Mouse (Mus musculus) testis, adult 10 weeks (tissue): ENCODE data around the gene Ncmap. TPM values are rescaled to one million over a fixed set of nuclear protein-coding genes. Genes with fewer than 3 reads are reported as not detected.

Experiments
- polyA plus RNA-seq: library from polyadenylated mRNA; stranded (reverse); fragments of 350-450 nt; fragmentation: Illumina TruSeq; extraction: RNeasy Lipid Tissue Mini Kit (QIAGEN cat#74804); gene quantifications from one replicate; pipeline ENCODE4 v1.2.3, GENCODE M21; 2014; ENCODE audit warnings: low read depth, low replicate concordance

Gene Ncmap
- polyA plus RNA-seq, result 0.52 TPM

DNA sequence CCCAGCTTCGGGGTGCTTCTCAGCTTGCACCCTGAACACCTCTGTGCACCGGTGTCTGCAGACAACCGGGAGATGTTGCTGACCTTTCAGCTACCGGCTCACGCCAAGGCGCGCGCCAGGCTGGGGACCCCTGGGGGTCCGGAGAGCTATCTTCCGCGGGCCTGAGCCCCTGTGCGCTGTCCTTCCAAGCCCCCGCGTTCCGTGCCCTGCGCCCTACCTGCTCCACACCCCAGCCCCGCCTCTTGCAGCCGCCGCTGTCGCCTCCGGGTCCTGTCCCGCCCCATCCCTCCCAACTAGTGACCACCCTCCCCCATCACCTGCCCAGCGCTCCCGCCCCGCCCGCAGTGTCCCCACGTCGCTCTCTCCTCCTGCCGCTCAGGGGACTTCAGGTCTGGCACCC is at the start of gene Ncmap:
TSS of gene Ncmap (minus strand) at position 237 of the 400 bp plus-strand sequence.

DNA sequence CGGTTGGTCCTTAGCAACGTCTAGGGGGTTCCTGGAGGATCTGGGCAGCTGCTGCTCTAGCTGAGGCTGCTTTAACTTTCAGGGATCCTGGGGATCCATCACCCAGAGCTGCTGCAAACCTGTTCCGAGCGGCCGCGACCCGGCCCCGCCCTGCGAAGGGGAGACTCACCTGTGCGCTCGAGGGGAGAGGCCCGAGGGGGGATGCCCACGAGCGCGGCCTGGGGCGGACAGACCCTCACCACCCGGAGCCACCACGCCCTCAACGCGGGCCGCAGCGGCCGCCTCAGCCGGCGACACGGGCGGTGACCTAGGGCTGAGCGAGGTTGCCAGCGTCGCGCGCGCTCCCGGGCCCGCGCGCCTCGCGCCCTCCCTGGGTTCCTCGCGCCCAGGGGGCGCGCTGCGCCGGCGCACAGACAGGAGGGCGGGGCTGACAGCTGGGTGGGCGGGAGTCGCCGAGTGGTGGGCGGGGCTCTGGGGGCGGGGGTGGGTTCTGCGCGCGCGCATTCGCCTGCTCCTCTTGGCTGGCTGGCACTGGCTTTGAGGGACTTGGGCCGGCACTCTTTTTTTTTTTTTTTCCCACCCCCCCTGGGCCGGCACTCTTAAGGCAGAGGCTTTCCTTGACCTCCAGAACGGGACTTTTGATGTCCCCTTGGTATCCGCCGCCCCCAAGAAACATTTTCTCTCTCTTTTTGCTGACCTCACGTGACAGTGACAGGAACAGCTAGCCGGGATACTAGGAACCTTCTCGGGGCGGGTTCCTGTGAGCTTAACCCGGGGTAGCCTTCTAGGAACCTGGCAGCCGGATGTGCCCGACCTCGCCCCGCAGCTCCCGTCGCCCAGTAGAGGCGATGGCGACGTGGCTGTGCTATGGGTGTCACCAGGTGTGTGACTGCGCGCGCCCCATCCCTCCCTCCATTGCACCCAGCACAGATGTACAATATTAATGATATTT is 35.7 kb upstream of the Ncmap start, which contains the start of gene Rcan3:
TSS of gene Rcan3 (minus strand) at position 411 of the 952 bp plus-strand sequence.

DNA sequence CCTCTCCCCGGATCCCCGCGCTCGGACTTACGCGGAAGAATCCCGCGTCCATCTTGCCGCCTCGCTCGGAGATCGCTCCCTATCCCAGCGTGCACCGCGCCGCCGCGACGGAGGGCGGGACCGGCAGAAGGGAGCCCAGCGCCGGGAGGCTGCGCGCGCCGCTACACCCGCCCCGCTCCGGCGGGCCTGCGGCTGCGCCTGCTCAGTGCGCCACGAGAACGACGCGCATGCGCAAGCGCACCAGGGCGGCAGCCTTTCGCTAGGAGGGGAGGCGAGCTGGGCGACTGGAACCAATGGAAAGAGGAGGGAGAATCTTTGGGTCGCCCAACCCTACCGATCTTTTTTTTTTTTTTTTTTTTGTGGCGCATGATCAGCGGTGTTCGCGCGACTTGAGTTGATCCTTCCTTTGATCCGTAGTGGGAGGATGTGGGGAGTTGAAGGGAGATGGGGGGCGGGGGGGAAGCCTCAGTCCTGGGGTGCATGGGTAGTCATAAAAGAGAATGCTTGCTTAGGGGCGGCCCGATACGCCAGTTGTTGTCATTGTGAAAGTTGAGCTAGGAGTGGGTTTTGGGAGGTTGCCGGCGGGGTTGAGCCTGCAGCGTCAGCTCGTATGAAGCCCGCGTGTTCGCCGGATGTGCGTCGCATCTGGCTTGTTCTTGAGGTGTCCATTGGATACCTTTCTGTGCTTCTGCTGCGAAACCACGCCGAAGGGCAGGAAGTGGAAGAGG is 44.8 kb downstream of the Ncmap start, which contains the start of gene Srrm1:
TSS of gene Srrm1 (minus strand) at position 256 of the 728 bp plus-strand sequence.

Other genes with a start within 250 kb of the Ncmap start
- 36.1 TPM for gene Clic4, start 125.4 kb downstream of the Ncmap start, polyA plus RNA-seq
- gene Srrm1, start 44.9 kb downstream of the Ncmap start, polyA plus RNA-seq, result 172 TPM
- 1.2 TPM for gene Rcan3, start 35.6 kb upstream of the Ncmap start, polyA plus RNA-seq
- 34.2 TPM for gene Stpg1, start 96.6 kb upstream of the Ncmap start, polyA plus RNA-seq
- 0.60 TPM for gene Nipal3, start 96.8 kb upstream of the Ncmap start, polyA plus RNA-seq
- 0.10 TPM for gene Grhl3, start 175.4 kb upstream of the Ncmap start, polyA plus RNA-seq